Mouse (Mus musculus) CH12.LX (cell line): Measurements from ENCODE around the gene Ank2.

Source experiments
- MYC ChIP-seq: IDR thresholded peaks from 2 replicates; pipeline ENCODE4 v1.6.1; 2011; ENCODE audit warnings: low read depth, mild to moderate bottlenecking, improper control_type of control experiment, low read length
- SMC3 ChIP-seq: IDR thresholded peaks from 2 replicates; pipeline ENCODE4 v1.6.1; 2011; ENCODE audit warnings: low read depth, low read length, improper control_type of control experiment

- TF ChIP-seq MYC: no peak
- no peak for TF ChIP-seq SMC3
Observed at GRCm38 (mm10) chr3:127485174-127485573, 14.0 kb downstream of the Ank2 start.
